Mouse (Mus musculus) MEL (cell line): Measurements from ENCODE around the gene Mtif2. TPM values are rescaled to one million over a fixed set of nuclear protein-coding genes. Genes with fewer than 3 reads are reported as not detected.
A peak's percentile ranks its signal among the peaks of the same experiment; 100 is the strongest.
"Not testable (repeated sequence)": the region's sequence is repeated elsewhere in the genome, so short reads cannot be mapped to it uniquely, and the experiment has no call there.

Experiments used
- DNase-seq: peaks from one replicate; pipeline ENCODE4 v3.0.0; 2011; ENCODE audit warnings: low read depth, low spot score
- H3K27ac ChIP-seq: 2 replicates; pipeline ENCODE4 v1.5.1; 2012; ENCODE audit warnings: low read depth, mild to moderate bottlenecking, control low read depth, low read length, moderate library complexity; ENCODE audit not compliant: control insufficient read depth
- H3K27me3 ChIP-seq, 2 experiments: fragments of 150-350 bp in 1 of 2; sonication (generic) in 1 of 2; 2 replicates each; pipeline ENCODE4 v1.6.1; 2012; ENCODE audit warnings: low read length in 2 of 2, mild to moderate bottlenecking in 2 of 2, improper control_type of control experiment in 1 of 2, moderate library complexity in 1 of 2; ENCODE audit not compliant: insufficient read depth in 2 of 2, control insufficient read depth in 1 of 2
- H3K36me3 ChIP-seq, 2 experiments: 2 replicates each; pipeline ENCODE4 v1.6.1; 2012 to 2014; ENCODE audit warnings: low read length in 2 of 2, improper control_type of control experiment in 1 of 2, inconsistent platforms in 1 of 2, mild to moderate bottlenecking in 1 of 2; ENCODE audit not compliant: insufficient read depth in 2 of 2, control insufficient read depth in 1 of 2
- H3K4me1 ChIP-seq, 2 experiments: fragments of 150-350 bp in 1 of 2; sonication (generic) in 1 of 2; 2 replicates each; pipeline ENCODE4 v1.6.1; 2012; ENCODE audit warnings: low read length in 2 of 2, improper control_type of control experiment in 1 of 2, mild to moderate bottlenecking in 1 of 2; ENCODE audit not compliant: insufficient read depth in 2 of 2, control insufficient read depth in 1 of 2
- H3K4me3 ChIP-seq, 2 experiments: fragments of 150-350 bp in 1 of 2; sonication (generic) in 1 of 2; 2 replicates each; pipeline ENCODE4 v1.5.1; 2012; ENCODE audit warnings: low read depth in 2 of 2, low read length in 2 of 2, mild to moderate bottlenecking in 2 of 2, moderate library complexity in 2 of 2, control low read depth in 1 of 2, improper control_type of control experiment in 1 of 2; ENCODE audit not compliant: control insufficient read depth in 1 of 2, insufficient read depth in 1 of 2
- H3K79me2 ChIP-seq: 2 replicates; pipeline ENCODE4 v1.6.1; 2012; ENCODE audit warnings: mild to moderate bottlenecking, low read length, moderate library complexity; ENCODE audit not compliant: control insufficient read depth, poor library complexity, insufficient read depth
- H3K9ac ChIP-seq: 2 replicates; pipeline ENCODE4 v1.6.1; 2012; ENCODE audit warnings: low read depth, mild to moderate bottlenecking, control low read depth, low read length, moderate library complexity; ENCODE audit not compliant: control insufficient read depth, poor library complexity, severe bottlenecking
- H3K9me3 ChIP-seq: fragments of 150-350 bp; sonication (generic); replicated peaks from 2 replicates; pipeline ENCODE4 v1.6.1; 2012; ENCODE audit warnings: mild to moderate bottlenecking, low read length, improper control_type of control experiment, moderate library complexity; ENCODE audit not compliant: insufficient read depth
- CHD1 ChIP-seq: IDR thresholded peaks from 2 replicates; pipeline ENCODE4 v1.6.1; 2012; ENCODE audit warnings: low read depth, mild to moderate bottlenecking, inconsistent platforms, low read length, improper control_type of control experiment
- CHD2 ChIP-seq: IDR thresholded peaks from 2 replicates; pipeline ENCODE4 v1.6.1; 2011; ENCODE audit warnings: low read length, improper control_type of control experiment
- E2F4 ChIP-seq: IDR thresholded peaks from 2 replicates; pipeline ENCODE4 v1.6.1; 2011; ENCODE audit warnings: low read depth, low read length, improper control_type of control experiment, borderline replicate concordance
- EP300 ChIP-seq, 2 experiments: IDR thresholded peaks; 2 replicates each; pipeline ENCODE4 v1.6.1; 2011; ENCODE audit warnings: improper control_type of control experiment in 2 of 2, low read length in 2 of 2, low read depth in 1 of 2, mild to moderate bottlenecking in 1 of 2
- ETS1 ChIP-seq: IDR thresholded peaks from 2 replicates; pipeline ENCODE4 v1.6.1; 2012; ENCODE audit warnings: low read depth, mild to moderate bottlenecking, inconsistent platforms, low read length, improper control_type of control experiment, moderate library complexity
- GABPA ChIP-seq: IDR thresholded peaks from 2 replicates; pipeline ENCODE4 v1.6.1; 2012; ENCODE audit warnings: low read depth, mild to moderate bottlenecking, inconsistent platforms, low read length, improper control_type of control experiment, moderate library complexity
- GATA1 ChIP-seq: IDR thresholded peaks from 2 replicates; pipeline ENCODE4 v1.6.1; 2011; ENCODE audit warnings: low read depth, low read length, improper control_type of control experiment
- JUND ChIP-seq: IDR thresholded peaks from 2 replicates; pipeline ENCODE4 v1.6.1; 2011; ENCODE audit warnings: low read depth, mild to moderate bottlenecking, improper control_type of control experiment, low read length
- MAFK ChIP-seq: IDR thresholded peaks from 2 replicates; pipeline ENCODE4 v1.6.1; 2011; ENCODE audit warnings: low read depth, mild to moderate bottlenecking, low read length, improper control_type of control experiment, borderline replicate concordance
- MAX ChIP-seq: IDR thresholded peaks from 2 replicates; pipeline ENCODE4 v1.6.1; 2011; ENCODE audit warnings: low read length, improper control_type of control experiment
- MEF2A ChIP-seq: IDR thresholded peaks from 2 replicates; pipeline ENCODE4 v1.6.1; 2014; ENCODE audit warnings: low read depth, mild to moderate bottlenecking, inconsistent platforms, low read length, improper control_type of control experiment; ENCODE audit not compliant: poor library complexity, insufficient replicate concordance, severe bottlenecking; ENCODE audit errors: extremely low read depth
- MYB ChIP-seq: IDR thresholded peaks from 2 replicates; pipeline ENCODE4 v1.6.1; 2011; ENCODE audit warnings: mild to moderate bottlenecking, low read depth, low read length, improper control_type of control experiment
- MYC ChIP-seq: IDR thresholded peaks from 2 replicates; pipeline ENCODE4 v1.6.1; 2011; ENCODE audit warnings: low read depth, mild to moderate bottlenecking, low read length, improper control_type of control experiment, moderate library complexity
- NELFE ChIP-seq: IDR thresholded peaks from 2 replicates; pipeline ENCODE4 v1.6.1; 2011; ENCODE audit warnings: low read depth, low read length, improper control_type of control experiment
- POLR2A ChIP-seq, 2 experiments: IDR thresholded peaks; 2 replicates each; pipeline ENCODE4 v1.6.1; 2011 to 2012; ENCODE audit warnings: low read length in 2 of 2, mild to moderate bottlenecking in 2 of 2, control low read depth in 1 of 2, improper control_type of control experiment in 1 of 2, low read depth in 1 of 2, moderate library complexity in 1 of 2; ENCODE audit not compliant: control insufficient read depth in 1 of 2, insufficient read depth in 1 of 2, poor library complexity in 1 of 2
- POLR2AphosphoS2 ChIP-seq: IDR thresholded peaks from 2 replicates; pipeline ENCODE4 v1.6.1; 2011; ENCODE audit warnings: low read length, improper control_type of control experiment
- RCOR1 ChIP-seq: IDR thresholded peaks from 2 replicates; pipeline ENCODE4 v1.6.1; 2012; ENCODE audit warnings: low read depth, mild to moderate bottlenecking, inconsistent platforms, low read length, improper control_type of control experiment
- SIN3A ChIP-seq: IDR thresholded peaks from 2 replicates; pipeline ENCODE4 v1.6.1; 2012; ENCODE audit warnings: low read length, improper control_type of control experiment, inconsistent platforms
- TBP ChIP-seq: IDR thresholded peaks from 2 replicates; pipeline ENCODE4 v1.8.0; 2011; ENCODE audit warnings: low read depth, low read length, improper control_type of control experiment
- UBTF ChIP-seq: IDR thresholded peaks from 2 replicates; pipeline ENCODE4 v1.6.1; 2012; ENCODE audit warnings: low read depth, mild to moderate bottlenecking, inconsistent platforms, low read length, improper control_type of control experiment, moderate library complexity, borderline replicate concordance; ENCODE audit not compliant: insufficient read depth
- ZC3H11A ChIP-seq: IDR thresholded peaks from 2 replicates; pipeline ENCODE4 v1.6.1; 2012; ENCODE audit warnings: low read depth, mild to moderate bottlenecking, inconsistent platforms, low read length, improper control_type of control experiment
- ZMIZ1 ChIP-seq: IDR thresholded peaks from 2 replicates; pipeline ENCODE4 v1.6.1; 2012; ENCODE audit warnings: low read depth, mild to moderate bottlenecking, inconsistent platforms, low read length, improper control_type of control experiment, moderate library complexity
- ZNF384 ChIP-seq: IDR thresholded peaks from 2 replicates; pipeline ENCODE4 v1.6.1; 2012; ENCODE audit warnings: low read depth, mild to moderate bottlenecking, inconsistent platforms, low read length, improper control_type of control experiment
- polyA plus RNA-seq, 2 experiments: library from polyadenylated mRNA; stranded (reverse) in 1 of 2; unstranded in 1 of 2; fragments of >175 nt in 1 of 2; fragments of >200 nt in 1 of 2; gene quantifications; 2 replicates each; pipeline versions ENCODE4 v1.2.1 to v1.2.4; 2012; ENCODE audit warnings: low replicate concordance in 2 of 2, low read depth in 1 of 2; ENCODE audit not compliant: insufficient read length in 2 of 2, insufficient read depth in 1 of 2, missing spikeins in 1 of 2
- total RNA-seq: library from RNA; depleted of rRNA; stranded (reverse); fragments of 300-350 nt; gene quantifications from 2 replicates; pipeline ENCODE4 v1.2.3, GENCODE M21; 2012

Gene Mtif2
- total and polyA plus RNA-seq, 3 experiments, result 22.5 to 161 (median 32.7) TPM

- Histone ChIP-seq H3K27ac (peak overlapping the region; percentile 24), H3K79me2 (peaks cover 26% of the 10 kb centered on the region), H3K9ac (peak overlapping the region; percentile 97), H3K4me1 (peaks cover 4 to 17% of the 10 kb centered on the region in 2 experiments), H3K36me3 (peaks cover 30 to 33% of the 10 kb centered on the region in 2 experiments)
- not testable (repeated sequence) for H3K9me3 ChIP-seq, H3K27me3 ChIP-seq, H3K4me3 ChIP-seq
- TF ChIP-seq POLR2AphosphoS2 (peak; percentile 43), MYB (0 out of 2 replicates have a peak, but pooled peaks have one; percentile 16), POLR2A (IDR thresholded peaks at IDR 0.05; ENCODE audit: control insufficient read depth in 1 of 2, insufficient read depth in 1 of 2, low read depth in 1 of 2, low read length in 2 of 2, poor library complexity in 1 of 2) (peak in 1 of 2 experiments; percentile 59; a peak in 1 of 4 replicates), CHD2 (0 out of 2 replicates have a peak, but pooled peaks have one; percentile 7), MYC (0 out of 2 replicates have a peak, but pooled peaks have one; percentile 11), ZMIZ1 (peak; percentile 88), RCOR1 (0 out of 2 replicates have a peak, but pooled peaks have one; percentile 8), CHD1 (peak; percentile 71)
- peak; percentile 46 for DNase-seq
Measured at GRCm38 (mm10) chr11:29545150-29545752, 19.0 kb downstream of the Mtif2 start.

- TF ChIP-seq TBP, result peak; percentile 47; the same call in 1 of the 2 replicates
- TF ChIP-seq POLR2A (IDR thresholded peaks at IDR 0.05; ENCODE audit: control insufficient read depth in 1 of 2, insufficient read depth in 1 of 2, low read depth in 1 of 2, low read length in 2 of 2, poor library complexity in 1 of 2), result peak in 1 of 2 experiments; percentile 69; a peak in 2 of 4 replicates
- Histone ChIP-seq H3K4me1 (peaks cover 4 to 17% of the 10 kb centered on the region in 2 experiments), H3K79me2 (peaks cover 26% of the 10 kb centered on the region), H3K9ac (peak overlapping the region; percentile 97), H3K4me3 (peak overlapping the region; percentile 75 to 99), H3K27ac (peak overlapping the region; percentile 95), H3K36me3 (peaks cover 27 to 33% of the 10 kb centered on the region in 2 experiments)
- H3K9me3 ChIP-seq, H3K27me3 ChIP-seq: not testable (repeated sequence)
- peak; percentile 78 for DNase-seq
Measured at GRCm38 (mm10) chr11:29546297-29546696, 20.1 kb downstream of the Mtif2 start.

DNA sequence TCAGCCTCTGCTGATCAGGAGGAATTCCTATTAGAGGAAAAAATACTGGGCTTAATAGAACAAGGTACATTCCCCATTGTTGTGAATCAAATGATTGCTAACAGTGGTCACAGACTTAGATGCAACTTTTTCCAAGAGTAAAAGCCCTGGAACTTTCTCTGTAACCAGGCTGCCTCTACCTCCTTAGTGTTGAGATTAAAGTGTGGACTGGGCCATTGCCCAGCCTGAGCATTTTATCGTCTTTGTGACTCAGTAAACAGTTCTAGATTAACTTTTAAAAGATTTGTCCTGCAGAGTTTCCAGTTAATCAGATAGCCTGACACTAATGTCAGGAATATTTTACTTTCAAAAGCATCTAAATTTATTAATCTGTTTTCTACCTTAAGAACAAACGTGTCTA, 20.6 kb downstream of the Mtif2 start:
- Histone ChIP-seq H3K4me3 (peak overlapping the region; percentile 75 to 99), H3K4me1 (peaks cover 4 to 17% of the 10 kb centered on the region in 2 experiments), H3K9ac (peak overlapping the region; percentile 97), H3K27ac (peak overlapping the region; percentile 95), H3K27me3 (no peaks in the 10 kb centered on the region), H3K79me2 (peaks cover 26% of the 10 kb centered on the region), H3K36me3 (peaks cover 26 to 33% of the 10 kb centered on the region in 2 experiments), H3K9me3 (no peaks in the 10 kb centered on the region)
- DNase-seq, result peak; percentile 56
- TF ChIP-seq ZC3H11A (no peak), MYB (0 out of 2 replicates have a peak, but pooled peaks have one; percentile 9), JUND (peak; percentile 27; the same call in 1 of the 2 replicates), EP300 (IDR thresholded peaks at IDR 0.05; ENCODE audit: low read depth in 1 of 2, low read length in 2 of 2) (0 out of 4 replicates have a peak, but pooled peaks of 1 of the 2 experiments have one; percentile 34), ETS1 (0 out of 2 replicates have a peak, but pooled peaks have one; percentile 24), MAX (no peak), TBP (no peak), MYC (0 out of 2 replicates have a peak, but pooled peaks have one; percentile 4), UBTF (no peak), GABPA (no peak), CHD2 (no peak), MEF2A (no peak), MAFK (0 out of 2 replicates have a peak, but pooled peaks have one; percentile 31), GATA1 (peak; percentile 64), E2F4 (no peak), ZNF384 (no peak), NELFE (no peak), SIN3A (0 out of 2 replicates have a peak, but pooled peaks have one; percentile 24)
